14 mouse cellular contexts compared by ENCODE assay signal in the genomic region with DNA sequence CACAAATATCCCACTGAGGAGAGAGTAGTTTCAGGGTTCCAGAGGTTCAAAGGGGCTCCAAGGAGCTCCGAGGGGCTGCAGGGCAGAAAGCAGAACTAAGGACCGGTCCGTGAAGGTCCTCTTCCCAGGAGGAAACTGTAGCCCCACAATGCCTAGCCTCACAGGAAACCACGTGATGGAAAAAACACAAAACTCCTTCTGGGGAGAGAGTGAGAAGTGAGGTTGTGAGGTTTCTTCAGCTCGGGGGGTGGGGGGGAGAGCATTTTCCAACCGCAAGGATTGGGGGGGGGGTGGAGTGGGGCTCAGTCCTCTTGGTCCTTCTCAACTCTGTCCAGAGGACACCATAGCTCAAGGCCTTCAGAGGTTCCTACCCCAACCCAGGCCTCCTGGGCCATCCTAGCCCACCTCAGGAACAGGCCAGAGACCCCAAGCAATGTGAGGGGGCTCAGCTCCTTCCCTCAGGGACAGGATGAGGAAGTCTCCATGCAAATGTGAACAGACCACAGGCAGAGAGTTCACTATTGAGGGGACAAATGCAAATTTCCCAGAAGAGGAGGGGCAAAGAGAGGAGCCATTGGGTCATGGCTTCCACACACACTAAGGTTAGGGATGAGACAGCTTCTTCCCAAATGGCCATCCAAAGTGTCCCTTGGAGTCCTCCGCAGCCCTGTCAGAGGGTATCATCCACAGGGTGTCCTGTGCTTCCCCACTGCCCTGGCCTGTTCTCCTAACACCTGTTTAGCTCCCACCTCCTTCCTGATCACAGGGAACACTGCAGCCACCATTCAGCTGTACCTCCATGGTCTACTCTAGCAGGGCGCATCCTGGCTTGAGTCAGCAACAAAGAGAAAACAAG. TPM values are rescaled to one million over a fixed set of nuclear protein-coding genes. Genes with fewer than 3 reads are reported as not detected.
DNase-seq lines count a peak whose midpoint lies in the region; ATAC-seq and TF ChIP-seq lines count a peak whose summit lies in the region.
"Had no signal": no experiment of that assay in that cellular context is flagged by ENCODE, and none has a peak within 500 bp of the region (broad histone marks: within the 10 kb centered on the region; RNA-seq: fewer than 3 reads in every experiment).

No protein-coding gene starts in this region.

- peaks cover 3 to 27% of the 10 kb centered on the region in 2 experiments for H3K36me3 ChIP-seq in MEL (ENCODE audit: control insufficient read depth in 1 of 2, insufficient read depth in 2 of 2, low read length in 2 of 2)
- peaks cover 21% of the 10 kb centered on the region for H3K36me3 ChIP-seq in liver, embryonic 12.5 days
- peaks cover 12% of the 10 kb centered on the region; the same call in 1 of the 2 replicates for H3K36me3 ChIP-seq in small intestine, adult 2 months (ENCODE audit: control insufficient read depth, insufficient read depth, low read length)
- H3K36me3 ChIP-seq in neural tube, embryonic 15.5 days: no peaks in the 10 kb centered on the region

- peak overlapping the region; percentile 13; the same call in 1 of the 2 replicates for H3K9ac ChIP-seq in MEL (ENCODE audit: control insufficient read depth, low read depth, low read length, poor library complexity, severe bottlenecking)
- H3K9ac ChIP-seq in liver, embryonic 12.5 days: no peak overlapping the region
- no peak overlapping the region for H3K9ac ChIP-seq in neural tube, embryonic 15.5 days (replicated peaks)
- H3K9ac ChIP-seq: lung, embryonic 14.5 days had no signal

- no peak for TF ChIP-seq CTCF in layer of hippocampus, adult 2 months (conservative IDR thresholded peaks at IDR 0.05)
- TF ChIP-seq CTCF in MEL (IDR thresholded peaks at IDR 0.05 in 2 of 3, conservative IDR thresholded peaks at IDR 0.05 in 1 of 3; ENCODE audit: control insufficient read depth in 1 of 3, insufficient read depth in 1 of 3, low read depth in 2 of 3, low read length in 3 of 3, poor library complexity in 1 of 3, severe bottlenecking in 1 of 3): no peak
- TF ChIP-seq CTCF in small intestine, adult 2 months (IDR thresholded peaks at IDR 0.05; ENCODE audit: extremely low read depth, insufficient read length, insufficient replicate concordance, low read depth, low read length): no peak

- ATAC-seq in liver, embryonic 12.5 days: no peak
- no peak for ATAC-seq in neural tube, embryonic 15.5 days (ENCODE audit: low FRiP score)

- TF ChIP-seq EP300 in MEL (IDR thresholded peaks at IDR 0.05; ENCODE audit: low read depth in 1 of 2, low read length in 2 of 2): no peak

- no peak for TF ChIP-seq RAD21 in MEL (IDR thresholded peaks at IDR 0.05; ENCODE audit: low read depth, low read length)

- H3K4me3 ChIP-seq in layer of hippocampus, adult 2 months: no peak overlapping the region
- H3K4me3 ChIP-seq in MEL (ENCODE audit: control insufficient read depth in 1 of 2, insufficient read depth in 1 of 2, low read depth in 2 of 2, low read length in 2 of 2): no peak overlapping the region
- no peak overlapping the region for H3K4me3 ChIP-seq in liver, embryonic 12.5 days
- peak overlapping the region; percentile 35 for H3K4me3 ChIP-seq in small intestine, adult 2 months (ENCODE audit: low read depth, low read length)
- no peak overlapping the region for H3K4me3 ChIP-seq in neural tube, embryonic 15.5 days (replicated peaks)
- H3K4me3 ChIP-seq: myocyte had no signal

- H3K9me3 ChIP-seq in MEL (replicated peaks; ENCODE audit: insufficient read depth, low read length): no peaks in the 10 kb centered on the region
- no peaks in the 10 kb centered on the region for H3K9me3 ChIP-seq in liver, embryonic 12.5 days (replicated peaks)
- H3K9me3 ChIP-seq in neural tube, embryonic 15.5 days (replicated peaks): no peaks in the 10 kb centered on the region

- TF ChIP-seq POLR2A in MEL (IDR thresholded peaks at IDR 0.05; ENCODE audit: control insufficient read depth in 1 of 2, insufficient read depth in 1 of 2, low read depth in 1 of 2, low read length in 2 of 2, poor library complexity in 1 of 2): no peak
- no peak for TF ChIP-seq POLR2A in small intestine, adult 2 months (IDR thresholded peaks at IDR 0.05; ENCODE audit: low read depth, low read length)

- no peaks in the 10 kb centered on the region for H3K27me3 ChIP-seq in MEL (ENCODE audit: control insufficient read depth in 1 of 2, insufficient read depth in 2 of 2, low read length in 2 of 2)
- no peaks in the 10 kb centered on the region for H3K27me3 ChIP-seq in liver, embryonic 12.5 days (replicated peaks)
- no peaks in the 10 kb centered on the region for H3K27me3 ChIP-seq in small intestine, adult 2 months (ENCODE audit: control insufficient read depth, insufficient read depth, low read length)
- no peaks in the 10 kb centered on the region for H3K27me3 ChIP-seq in neural tube, embryonic 15.5 days (replicated peaks)

- 49% methylated on average over 8 of the region's 8 CpGs for WGBS in liver, embryonic 12.5 days (ENCODE audit: insufficient replicate concordance)
- WGBS in small intestine, adult 2 months: 85% methylated on average over 8 of the region's 8 CpGs
- WGBS in neural tube, embryonic 15.5 days: 87% methylated on average over 8 of the region's 8 CpGs

- H3K79me2 ChIP-seq in MEL (ENCODE audit: control insufficient read depth, insufficient read depth, low read length, poor library complexity): peaks cover 16% of the 10 kb centered on the region

- no peak overlapping the region for H3K27ac ChIP-seq in layer of hippocampus, adult 2 months
- H3K27ac ChIP-seq in MEL (ENCODE audit: control insufficient read depth, low read depth, low read length): peak overlapping the region; percentile 4; the same call in 1 of the 2 replicates
- peak overlapping the region; percentile 66 for H3K27ac ChIP-seq in liver, embryonic 12.5 days
- H3K27ac ChIP-seq in small intestine, adult 2 months (ENCODE audit: insufficient read depth, low read depth, low read length): peak overlapping the region; percentile 72
- H3K27ac ChIP-seq in neural tube, embryonic 15.5 days (replicated peaks): no peak overlapping the region

- H3K4me1 ChIP-seq in MEL (ENCODE audit: control insufficient read depth in 1 of 2, insufficient read depth in 2 of 2, low read length in 2 of 2): peaks cover 14 to 30% of the 10 kb centered on the region in 2 experiments
- peaks cover 45% of the 10 kb centered on the region for H3K4me1 ChIP-seq in liver, embryonic 12.5 days
- peaks cover 15% of the 10 kb centered on the region for H3K4me1 ChIP-seq in small intestine, adult 2 months (ENCODE audit: control insufficient read depth, insufficient read depth, insufficient read length, low read length)
- H3K4me1 ChIP-seq in neural tube, embryonic 15.5 days: no peaks in the 10 kb centered on the region

- peak; percentile 14 for DNase-seq in layer of hippocampus, adult 9-11 months
- no peak for DNase-seq in layer of hippocampus, adult 2 months (ENCODE audit: low spot score in 2 of 2)
- no peak for DNase-seq in MEL (ENCODE audit: low read depth, low spot score)
- DNase-seq in urinary bladder, postnatal 36 days (ENCODE audit: low spot score in 2 of 2): no peak
- no peak for DNase-seq in adrenal gland, postnatal 25 days
- DNase-seq: cerebellum, adult 2 months; kidney, adult 8-10 months; layer of hippocampus, postnatal 36 days; lung, embryonic 14.5 days had no signal

- peak overlapping the region; percentile 26; the same call in 1 of the 2 replicates for H3K4me2 ChIP-seq in liver, embryonic 12.5 days
- H3K4me2 ChIP-seq in neural tube, embryonic 15.5 days: no peak overlapping the region
- H3K4me2 ChIP-seq: lung, embryonic 14.5 days had no signal

RNA-seq across cellular contexts. Expression of gene Ptpn6, which starts 8.4 kb away (rescaled TPM):
- 1 to 10 TPM; 5.5 to 6.6 TPM for total RNA-seq in layer of hippocampus, adult 2 months (2021)
- 74.1 and 91.9 TPM in 2 replicates for total RNA-seq in MEL (2012; rRNA removed)
- 100 to 1,000 TPM in 1 of 2 experiments, not detected in 1; 184 TPM for polyA plus RNA-seq in MEL (2012; ENCODE audit: insufficient read depth in 1 of 2, insufficient read length in 2 of 2, low read depth in 1 of 2, low replicate concordance in 2 of 2, missing spikeins in 1 of 2)
- 30.8 and 31.3 TPM in 2 replicates for polyA plus RNA-seq in liver, embryonic 12.5 days (2016; fragmentation: Nextera tagmentation; extraction: Ambion mirVana)
- polyA plus RNA-seq in small intestine, adult 2 months (2012; rRNA removed): 23.0 and 41.0 TPM in 2 replicates
- 4.6 and 9.1 TPM in 2 replicates for total RNA-seq in adrenal gland, postnatal 25 days (2021)
- polyA plus RNA-seq in neural tube, embryonic 15.5 days (2015; fragmentation: Nextera tagmentation; extraction: Ambion mirVana): 4.8 and 24.7 TPM in 2 replicates

RNA-seq across cellular contexts. Expression of gene Grcc10, which starts 11.1 kb away (rescaled TPM):
- 100 to 1,000 TPM; 295 to 339 TPM for total RNA-seq in layer of hippocampus, adult 2 months (2021)
- total RNA-seq in MEL (2012; rRNA removed): 41.9 and 57.4 TPM in 2 replicates
- 10 to 100 TPM in 1 of 2 experiments, not detected in 1; 62.9 TPM for polyA plus RNA-seq in MEL (2012; ENCODE audit: insufficient read depth in 1 of 2, insufficient read length in 2 of 2, low read depth in 1 of 2, low replicate concordance in 2 of 2, missing spikeins in 1 of 2)
- polyA plus RNA-seq in liver, embryonic 12.5 days (2016; fragmentation: Nextera tagmentation; extraction: Ambion mirVana): 109 and 116 TPM in 2 replicates
- polyA plus RNA-seq in small intestine, adult 2 months (2012; rRNA removed): 80.4 and 143 TPM in 2 replicates
- 357 and 392 TPM in 2 replicates for total RNA-seq in adrenal gland, postnatal 25 days (2021)
- polyA plus RNA-seq in neural tube, embryonic 15.5 days (2015; fragmentation: Nextera tagmentation; extraction: Ambion mirVana): 572 and 623 TPM in 2 replicates

RNA-seq across cellular contexts. Expression of gene Phb2, which starts 17.9 kb away (rescaled TPM):
- total RNA-seq in layer of hippocampus, adult 2 months (2021): 100 to 1,000 TPM; 121 to 124 TPM
- 623 and 706 TPM in 2 replicates for total RNA-seq in MEL (2012; rRNA removed)
- 100 to 1,000 TPM; 309 to 815 TPM for polyA plus RNA-seq in MEL (2012; ENCODE audit: insufficient read depth in 1 of 2, insufficient read length in 2 of 2, low read depth in 1 of 2, low replicate concordance in 2 of 2, missing spikeins in 1 of 2)
- polyA plus RNA-seq in liver, embryonic 12.5 days (2016; fragmentation: Nextera tagmentation; extraction: Ambion mirVana): 433 and 443 TPM in 2 replicates
- 87.7 and 122 TPM in 2 replicates for polyA plus RNA-seq in small intestine, adult 2 months (2012; rRNA removed)
- total RNA-seq in adrenal gland, postnatal 25 days (2021): 302 and 348 TPM in 2 replicates
- polyA plus RNA-seq in neural tube, embryonic 15.5 days (2015; fragmentation: Nextera tagmentation; extraction: Ambion mirVana): 267 and 291 TPM in 2 replicates

RNA-seq across cellular contexts. Expression of gene Emg1, which starts 18.1 kb away (rescaled TPM):
- total RNA-seq in layer of hippocampus, adult 2 months (2021): 10 to 100 TPM; 58.0 to 58.7 TPM
- total RNA-seq in MEL (2012; rRNA removed): 378 and 391 TPM in 2 replicates
- 100 to 1,000 TPM in 1 of 2 experiments, not detected in 1; 346 TPM for polyA plus RNA-seq in MEL (2012; ENCODE audit: insufficient read depth in 1 of 2, insufficient read length in 2 of 2, low read depth in 1 of 2, low replicate concordance in 2 of 2, missing spikeins in 1 of 2)
- 200 TPM in 2 replicates for polyA plus RNA-seq in liver, embryonic 12.5 days (2016; fragmentation: Nextera tagmentation; extraction: Ambion mirVana)
- polyA plus RNA-seq in small intestine, adult 2 months (2012; rRNA removed): 26.8 and 34.9 TPM in 2 replicates
- total RNA-seq in adrenal gland, postnatal 25 days (2021): 81.8 and 82.8 TPM in 2 replicates
- polyA plus RNA-seq in neural tube, embryonic 15.5 days (2015; fragmentation: Nextera tagmentation; extraction: Ambion mirVana): 99.9 and 132 TPM in 2 replicates

RNA-seq across cellular contexts. Expression of gene Gm45234, which starts 25.7 kb away (rescaled TPM):
- total RNA-seq in layer of hippocampus, adult 2 months (2021): not detected
- not detected in 2 replicates for total RNA-seq in MEL (2012; rRNA removed)
- polyA plus RNA-seq in MEL (2012; ENCODE audit: insufficient read depth in 1 of 2, insufficient read length in 2 of 2, low read depth in 1 of 2, low replicate concordance in 2 of 2, missing spikeins in 1 of 2): under 1 TPM in 1 of 2 experiments, not detected in 1; 0.15 TPM
- not detected in 2 replicates for polyA plus RNA-seq in liver, embryonic 12.5 days (2016; fragmentation: Nextera tagmentation; extraction: Ambion mirVana)
- polyA plus RNA-seq in small intestine, adult 2 months (2012; rRNA removed): not detected in 2 replicates
- not detected in 2 replicates for total RNA-seq in adrenal gland, postnatal 25 days (2021)
- polyA plus RNA-seq in neural tube, embryonic 15.5 days (2015; fragmentation: Nextera tagmentation; extraction: Ambion mirVana): 0.17 TPM in 1 of 2 replicates, not detected in the other
- total RNA-seq: layer of hippocampus, postnatal 36 days had no signal
- polyA plus RNA-seq: cerebellum, adult 2 months; heart, embryonic 14.5 days; lung, embryonic 14.5 days; myocyte had no signal

Comparison
In these comparisons a context has a peak if more than half of its experiments do, and no peak if none do; other contexts are left out.
1. H3K27ac ChIP-seq: peak in MEL (single experiment), liver, embryonic 12.5 days (single experiment) and small intestine, adult 2 months (single experiment); none in layer of hippocampus, adult 2 months (single experiment) and neural tube, embryonic 15.5 days (single experiment).